Comparison of ENCODE assay signal across 8 mouse cellular contexts in the genomic region with DNA sequence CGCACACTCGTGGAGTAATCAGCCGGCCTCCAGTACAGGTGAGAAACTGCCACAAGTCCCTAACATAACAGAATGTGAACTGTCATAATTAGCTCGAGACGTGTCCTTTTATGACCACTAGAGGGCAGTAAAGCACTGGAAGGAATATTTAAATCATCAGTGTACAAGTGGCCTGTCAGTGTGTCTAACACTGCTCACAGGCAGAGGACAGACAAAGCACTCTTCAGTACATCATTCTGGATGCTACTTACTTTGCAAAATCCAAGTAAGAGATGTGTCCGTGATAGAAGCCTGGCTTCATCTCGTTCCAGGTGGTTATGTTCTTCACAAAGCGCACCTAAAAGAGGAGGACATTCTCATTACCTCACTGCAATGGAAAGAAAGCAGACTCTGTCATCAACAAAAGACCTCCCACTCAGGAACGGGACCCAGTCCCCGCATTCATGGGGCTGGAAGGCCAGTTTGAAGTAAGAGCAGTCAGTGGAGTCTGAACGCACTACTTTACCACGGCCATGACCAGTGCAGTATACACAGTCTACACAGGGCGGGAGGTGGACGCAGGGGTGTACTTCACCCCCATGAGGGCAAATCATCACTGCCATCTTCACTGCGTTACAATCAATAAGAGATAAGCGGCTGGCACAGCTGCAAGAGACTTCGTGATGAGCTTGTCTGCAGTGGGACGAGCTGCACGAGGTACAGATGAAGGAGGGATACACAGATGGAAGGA.
A peak's percentile ranks its signal among the peaks of the same experiment; 100 is the strongest.
DNase-seq lines count a peak whose midpoint lies in the region; ATAC-seq and TF ChIP-seq lines count a peak whose summit lies in the region.

No protein-coding gene starts in this region.

- H3K4me1 ChIP-seq in ES-E14 (ENCODE audit: control insufficient read depth in 2 of 2, insufficient read depth in 2 of 2, low read length in 2 of 2, poor library complexity in 1 of 2), result no peaks in the 10 kb centered on the region; a peak in 1 of 4 replicates
- peaks cover 7% of the 10 kb centered on the region for H3K4me1 ChIP-seq in heart, embryonic 12.5 days (replicated peaks)
- H3K4me1 ChIP-seq in kidney, embryonic 14.5 days (ENCODE audit: control insufficient read depth, insufficient read depth, low read length), result no peaks in the 10 kb centered on the region
- peaks cover 3% of the 10 kb centered on the region; the same call in 1 of the 2 replicates for H3K4me1 ChIP-seq in lung, embryonic 14.5 days (ENCODE audit: insufficient read depth)

- ATAC-seq in heart, embryonic 12.5 days (ENCODE audit: insufficient number of reproducible peaks, low FRiP score), result peak; percentile 73
- ATAC-seq in kidney, embryonic 14.5 days (ENCODE audit: low FRiP score, low TSS enrichment), result peak; percentile 88
- peak; percentile 77 for ATAC-seq in lung, embryonic 14.5 days (ENCODE audit: insufficient read depth)

- 50% methylated on average over 19 of the region's 19 CpGs for WGBS in heart, embryonic 12.5 days
- WGBS in kidney, embryonic 14.5 days, result 69% methylated on average over 19 of the region's 19 CpGs
- whole genome bisulfite sequencing in lung, embryonic 14.5 days, result 47% methylated on average over 19 of the region's 19 CpGs

- no peaks in the 10 kb centered on the region for H3K9me3 ChIP-seq in ES-E14 (ENCODE audit: control insufficient read depth, insufficient read depth, low read depth, low read length)
- no peaks in the 10 kb centered on the region for H3K9me3 ChIP-seq in heart, embryonic 12.5 days (replicated peaks)
- H3K9me3 ChIP-seq in kidney, embryonic 14.5 days (ENCODE audit: control insufficient read depth, low read length), result no peaks in the 10 kb centered on the region
- no peaks in the 10 kb centered on the region for H3K9me3 ChIP-seq in lung, embryonic 14.5 days (ENCODE audit: low read depth, low read length)

- no peak overlapping the region for H3K9ac ChIP-seq in ES-E14 (ENCODE audit: insufficient read depth, low read depth, low read length, poor library complexity, severe bottlenecking)
- H3K9ac ChIP-seq in heart, embryonic 12.5 days, result no peak overlapping the region
- no peak overlapping the region for H3K9ac ChIP-seq in kidney, embryonic 14.5 days (ENCODE audit: low read depth, low read length)
- H3K9ac ChIP-seq in lung, embryonic 14.5 days, result no peak overlapping the region

- H3K4me3 ChIP-seq in ES-E14 (ENCODE audit: insufficient read depth in 1 of 2, low read depth in 1 of 2, low read length in 2 of 2, poor library complexity in 1 of 2, severe bottlenecking in 1 of 2), result no peak overlapping the region
- no peak overlapping the region for H3K4me3 ChIP-seq in heart, embryonic 12.5 days
- H3K4me3 ChIP-seq in kidney, embryonic 14.5 days (ENCODE audit: low read length), result no peak overlapping the region
- no peak overlapping the region for H3K4me3 ChIP-seq in lung, embryonic 14.5 days (ENCODE audit: low read depth, low read length)

- H3K4me2 ChIP-seq in heart, embryonic 12.5 days, result no peak overlapping the region
- H3K4me2 ChIP-seq in kidney, embryonic 14.5 days (replicated peaks; ENCODE audit: low read depth, low read length), result no peak overlapping the region
- no peak overlapping the region for H3K4me2 ChIP-seq in lung, embryonic 14.5 days

- in situ Hi-C loops in ES-E14 (cut with MboI; ENCODE audit: low sequenced_read_pairs in 2 of 2, unreplicated experiment in 2 of 2), result no loop called here

- no peak overlapping the region for H3K27ac ChIP-seq in ES-E14 (ENCODE audit: insufficient read depth, low read depth, low read length, poor library complexity, severe bottlenecking)
- H3K27ac ChIP-seq in heart, embryonic 12.5 days (ENCODE audit: poor library complexity, severe bottlenecking), result no peak overlapping the region
- H3K27ac ChIP-seq in kidney, embryonic 14.5 days (ENCODE audit: low read depth, low read length), result no peak overlapping the region
- no peak overlapping the region for H3K27ac ChIP-seq in lung, embryonic 14.5 days (ENCODE audit: low read depth)

- DNase-seq in adrenal gland, adult 2 months, result peak; percentile 25
- DNase-seq in adrenal gland, adult 8-10 months, result no peak
- peak; percentile 45 for DNase-seq in ES-E14 (ENCODE audit: low read depth, low spot score)
- DNase-seq in cerebellum, postnatal 25 days, result peak; percentile 26 to 59
- DNase-seq in lung, embryonic 14.5 days, result peak; percentile 91
- peak; percentile 58 for DNase-seq in retina, adult 2 months (ENCODE audit: low read depth, low spot score)

- peak; percentile 93 for TF ChIP-seq CTCF in lung, embryonic 14.5 days (IDR thresholded peaks at IDR 0.05; ENCODE audit: low read depth)

- no peaks in the 10 kb centered on the region for H3K27me3 ChIP-seq in heart, embryonic 12.5 days (replicated peaks)
- H3K27me3 ChIP-seq in kidney, embryonic 14.5 days (ENCODE audit: control insufficient read depth, insufficient read depth, low read length), result no peaks in the 10 kb centered on the region
- no peaks in the 10 kb centered on the region for H3K27me3 ChIP-seq in lung, embryonic 14.5 days (ENCODE audit: insufficient read depth, low read length)

- H3K36me3 ChIP-seq in ES-E14 (ENCODE audit: control insufficient read depth, insufficient read depth, low read length, poor library complexity, severe bottlenecking), result peaks cover 7% of the 10 kb centered on the region; the same call in 1 of the 2 replicates
- H3K36me3 ChIP-seq in heart, embryonic 12.5 days, result peaks cover 16% of the 10 kb centered on the region
- peaks cover 4% of the 10 kb centered on the region for H3K36me3 ChIP-seq in kidney, embryonic 14.5 days (ENCODE audit: control insufficient read depth, insufficient read depth, low read length)
- H3K36me3 ChIP-seq in lung, embryonic 14.5 days (ENCODE audit: insufficient read depth), result 0 out of 2 replicates have a peak, but pooled peaks cover 5% of the 10 kb centered on the region

TF ChIP-seq in ES-E14, 5 proteins besides CTCF, POLR2A, EP300 and RAD21:
- peak; percentile 37; the same call in 1 of the 2 replicates for TF ChIP-seq ZC3H11A (IDR thresholded peaks at IDR 0.05; ENCODE audit: borderline replicate concordance, low read depth, low read length)
- no peak for TF ChIP-seq ZNF384 (IDR thresholded peaks at IDR 0.05; ENCODE audit: low read depth, low read length)
- no peak for TF ChIP-seq CHD2 (IDR thresholded peaks at IDR 0.05; ENCODE audit: low read depth, low read length)
- no peak for TF ChIP-seq HCFC1 (IDR thresholded peaks at IDR 0.05; ENCODE audit: borderline replicate concordance, insufficient read depth, low read length)
- TF ChIP-seq MAFK (IDR thresholded peaks at IDR 0.05; ENCODE audit: insufficient read depth, low read depth, low read length), result no peak
